Mouse (Mus musculus): ENCODE results near the gene Ldlrad3.

- TF ChIP-seq CTCF (IDR thresholded peaks at IDR 0.05; ENCODE audit: extremely low read depth, insufficient read length, insufficient replicate concordance, low read depth, low read length), result no peak
- no peak for TF ChIP-seq POLR2A (IDR thresholded peaks at IDR 0.05; ENCODE audit: low read depth, low read length)
These were observed 156.0 kb downstream of the Ldlrad3 start for GRCm38 (mm10) chr2:102030152-102030551.
